Mouse (Mus musculus) embryonic facial prominence, embryonic 13.5 days (tissue): ENCODE results near the gene Habp4. TPM values are rescaled to one million over a fixed set of nuclear protein-coding genes. Genes with fewer than 3 reads are reported as not detected.

ENCODE experiments used
- ATAC-seq: fragments of 200-750 bp; cut with Nextera tagmentation; 2 replicates; pipeline ENCODE4 v1.8.0; 2017; ENCODE audit warnings: low read depth; ENCODE audit not compliant: insufficient number of reproducible peaks, insufficient read depth, low FRiP score, low TSS enrichment
- H3K27ac ChIP-seq: fragments of 300-500 bp; sonication (generic); 2 replicates; pipeline ENCODE4 v1.5.1; 2015; ENCODE audit warnings: moderate library complexity, mild to moderate bottlenecking, inconsistent platforms
- H3K27me3 ChIP-seq: fragments of 300-500 bp; sonication (generic); 2 replicates; pipeline ENCODE4 v1.6.1; 2015; ENCODE audit warnings: mild to moderate bottlenecking, inconsistent platforms
- H3K36me3 ChIP-seq: fragments of 300-500 bp; sonication (generic); 2 replicates; pipeline ENCODE4 v1.6.1; 2015; ENCODE audit warnings: mild to moderate bottlenecking, inconsistent platforms
- H3K4me1 ChIP-seq: fragments of 300-500 bp; sonication (generic); 2 replicates; pipeline ENCODE4 v1.6.1; 2015; ENCODE audit warnings: inconsistent platforms
- H3K4me2 ChIP-seq: fragments of 300-500 bp; sonication (generic); 2 replicates; pipeline ENCODE4 v1.6.1; 2015; ENCODE audit warnings: moderate library complexity, mild to moderate bottlenecking, inconsistent platforms
- H3K4me3 ChIP-seq: fragments of 300-500 bp; sonication (generic); 2 replicates; pipeline ENCODE4 v1.5.1; 2015; ENCODE audit warnings: mild to moderate bottlenecking, inconsistent platforms
- H3K9ac ChIP-seq: fragments of 300-500 bp; sonication (generic); 2 replicates; pipeline ENCODE4 v1.6.1; 2015; ENCODE audit warnings: mild to moderate bottlenecking, inconsistent platforms
- H3K9me3 ChIP-seq: fragments of 300-500 bp; sonication (generic); 2 replicates; pipeline ENCODE4 v1.6.1; 2016; ENCODE audit warnings: inconsistent platforms
- WGBS: fragments of 180-500 bp; shearing (Covaris S2); methylation state at CpG from one replicate; pipeline ENCODE4 v1.1.7; 2015; ENCODE audit warnings: mixed read lengths; 5-methylcytosine and 5-hydroxymethylcytosine counted together
- polyA plus RNA-seq: library from polyadenylated mRNA; unstranded; fragments of >200 nt; fragmentation: Nextera tagmentation; extraction: Ambion mirVana; gene quantifications from 2 replicates; pipeline ENCODE4 v1.2.1, GENCODE M21; 2015

Gene Habp4
- polyA plus RNA-seq, 1 experiment from 2014 or later = 25.2 TPM

DNA sequence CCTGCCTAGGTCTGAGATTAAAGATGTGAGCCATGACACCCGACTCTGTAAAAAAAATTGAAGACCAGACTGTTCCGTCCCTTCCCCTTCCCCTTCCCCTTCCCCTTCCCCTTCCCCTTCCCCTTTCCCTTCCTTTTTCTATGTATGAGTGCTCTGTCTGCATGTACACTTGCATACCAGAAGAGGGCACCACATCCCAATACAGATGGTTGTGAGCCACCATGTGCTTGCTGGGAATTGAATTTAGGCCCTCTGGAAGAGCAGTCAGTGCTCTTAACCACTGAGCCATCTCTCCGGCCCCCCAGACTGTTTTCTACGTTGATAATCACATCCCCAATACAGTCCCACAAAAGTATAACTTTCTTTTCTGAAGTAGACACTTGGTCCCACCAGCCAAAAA lies 18.7 kb downstream of the Habp4 start:
- H3K27me3 ChIP-seq = no peaks in the 10 kb centered on the region
- WGBS = 91% methylated on average over 4 of the region's 4 CpGs
- no peaks in the 10 kb centered on the region for H3K4me1 ChIP-seq
- no peak for ATAC-seq
- H3K36me3 ChIP-seq = peaks cover 60% of the 10 kb centered on the region
- H3K4me2 ChIP-seq = no peak overlapping the region
- no peaks in the 10 kb centered on the region for H3K9me3 ChIP-seq
- no peak overlapping the region for H3K27ac ChIP-seq
- no peak overlapping the region for H3K4me3 ChIP-seq
- no peak overlapping the region for H3K9ac ChIP-seq

- Histone ChIP-seq H3K9ac (no peak overlapping the region), H3K9me3 (no peaks in the 10 kb centered on the region), H3K4me3 (no peak overlapping the region), H3K4me2 (no peak overlapping the region), H3K4me1 (no peaks in the 10 kb centered on the region), H3K27me3 (no peaks in the 10 kb centered on the region), H3K27ac (no peak overlapping the region), H3K36me3 (peaks cover 63% of the 10 kb centered on the region)
- ATAC-seq = no peak
- 84% methylated on average over 3 of the region's 3 CpGs for WGBS
Measured at GRCm38 (mm10) chr13:64180888-64181287, 19.3 kb downstream of the Habp4 start.

- no peak overlapping the region for H3K4me3 ChIP-seq
- no peaks in the 10 kb centered on the region for H3K9me3 ChIP-seq
- H3K27me3 ChIP-seq = no peaks in the 10 kb centered on the region
- ATAC-seq = no peak
- peaks cover 64% of the 10 kb centered on the region for H3K36me3 ChIP-seq
- no peak overlapping the region for H3K9ac ChIP-seq
- 75% methylated on average over 2 of the region's 2 CpGs for WGBS
- H3K27ac ChIP-seq = no peak overlapping the region
- H3K4me1 ChIP-seq = no peaks in the 10 kb centered on the region
- H3K4me2 ChIP-seq = no peak overlapping the region
Measured at GRCm38 (mm10) chr13:64182091-64182490, 20.5 kb downstream of the Habp4 start.

DNA sequence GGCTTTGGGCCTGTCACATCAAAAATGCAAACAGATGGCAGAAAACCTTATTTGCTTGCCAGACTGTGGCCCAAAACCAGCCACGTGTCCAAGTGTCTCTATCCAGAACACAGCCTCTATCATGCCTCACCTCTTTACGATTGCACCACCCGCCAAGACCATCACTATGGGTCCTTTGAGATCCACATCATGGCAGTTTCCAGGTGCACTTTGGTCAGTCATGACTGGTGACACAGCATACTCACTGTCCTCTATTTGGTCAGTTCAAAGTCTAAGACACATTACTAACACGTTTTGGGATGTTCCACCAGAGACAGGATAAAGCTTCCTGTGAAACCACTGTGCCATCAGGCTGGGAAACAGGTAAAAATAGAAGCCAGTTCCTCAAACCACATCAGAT lies 22.0 kb downstream of the Habp4 start:
- Histone ChIP-seq H3K9ac (no peak overlapping the region), H3K36me3 (peaks cover 56% of the 10 kb centered on the region)

DNA sequence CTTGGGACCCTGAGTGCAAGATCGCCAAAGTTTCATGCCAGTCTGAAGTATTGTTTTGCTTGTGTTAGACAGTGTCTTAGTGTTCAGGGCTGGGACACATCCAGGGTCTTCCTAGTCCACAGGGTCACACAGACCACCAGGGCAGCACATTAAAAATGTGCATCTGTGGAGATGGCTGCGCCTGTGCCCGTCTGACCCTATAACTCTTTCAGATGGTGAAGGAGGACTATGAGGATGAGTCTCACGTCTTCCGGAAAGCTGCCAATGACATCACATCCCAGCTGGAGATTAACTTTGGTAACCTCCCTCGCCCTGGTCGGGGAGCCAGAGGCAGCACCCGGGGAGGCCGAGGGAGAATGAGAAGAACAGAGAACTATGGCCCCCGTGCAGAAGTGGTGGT lies 22.7 kb downstream of the Habp4 start:
- ATAC-seq = no peak
- H3K36me3 ChIP-seq = peaks cover 62% of the 10 kb centered on the region
- 80% methylated on average over 10 of the region's 10 CpGs for whole genome bisulfite sequencing

More for the DNA sequence above, 22.0 kb downstream of the Habp4 start:
- Histone ChIP-seq H3K4me3 (no peak overlapping the region), H3K27me3 (no peaks in the 10 kb centered on the region), H3K27ac (no peak overlapping the region), H3K9me3 (no peaks in the 10 kb centered on the region), H3K4me2 (no peak overlapping the region), H3K4me1 (no peaks in the 10 kb centered on the region)
- WGBS = 80% methylated on average over 4 of the region's 4 CpGs
- no peak for ATAC-seq

GRCm38 (mm10) chr13:64185176-64185575 lies 23.6 kb downstream of the Habp4 start:
- Histone ChIP-seq H3K27me3 (no peaks in the 10 kb centered on the region), H3K4me3 (no peak overlapping the region), H3K36me3 (peaks cover 66% of the 10 kb centered on the region), H3K9ac (no peak overlapping the region), H3K4me1 (no peaks in the 10 kb centered on the region), H3K4me2 (no peak overlapping the region), H3K9me3 (no peaks in the 10 kb centered on the region), H3K27ac (no peak overlapping the region)
- 78% methylated on average over 7 of the region's 7 CpGs for WGBS
- no peak for ATAC-seq

More for the DNA sequence above, 22.7 kb downstream of the Habp4 start:
- Histone ChIP-seq H3K4me3 (no peak overlapping the region), H3K4me1 (no peaks in the 10 kb centered on the region), H3K4me2 (no peak overlapping the region), H3K9ac (no peak overlapping the region), H3K9me3 (no peaks in the 10 kb centered on the region), H3K27ac (no peak overlapping the region), H3K27me3 (no peaks in the 10 kb centered on the region)

DNA sequence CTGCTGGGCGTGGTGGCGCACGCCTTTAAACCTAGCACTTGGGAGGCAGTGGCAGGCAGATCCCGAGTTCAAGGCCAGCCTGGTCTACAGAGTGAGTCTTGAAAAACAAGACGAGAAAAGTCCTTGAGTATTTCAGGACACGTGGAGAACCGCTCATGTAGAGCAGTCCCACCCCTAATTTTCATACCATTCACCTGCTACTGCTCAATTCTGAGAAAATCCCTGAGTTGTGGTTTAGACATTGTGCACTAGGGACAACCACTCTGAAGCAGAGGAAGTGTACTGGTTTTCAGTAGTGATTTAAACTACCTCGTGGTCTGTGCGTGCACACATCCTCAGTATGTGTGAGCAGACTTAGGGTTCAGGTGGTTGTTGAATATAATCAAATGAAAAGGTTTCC lies 24.0 kb downstream of the Habp4 start:
- WGBS = 90% methylated on average over 9 of the region's 9 CpGs
- Histone ChIP-seq H3K4me2 (no peak overlapping the region), H3K27me3 (no peaks in the 10 kb centered on the region), H3K4me3 (no peak overlapping the region), H3K27ac (no peak overlapping the region), H3K9ac (no peak overlapping the region), H3K4me1 (no peaks in the 10 kb centered on the region), H3K9me3 (no peaks in the 10 kb centered on the region), H3K36me3 (peaks cover 66% of the 10 kb centered on the region)
- no peak for ATAC-seq

DNA sequence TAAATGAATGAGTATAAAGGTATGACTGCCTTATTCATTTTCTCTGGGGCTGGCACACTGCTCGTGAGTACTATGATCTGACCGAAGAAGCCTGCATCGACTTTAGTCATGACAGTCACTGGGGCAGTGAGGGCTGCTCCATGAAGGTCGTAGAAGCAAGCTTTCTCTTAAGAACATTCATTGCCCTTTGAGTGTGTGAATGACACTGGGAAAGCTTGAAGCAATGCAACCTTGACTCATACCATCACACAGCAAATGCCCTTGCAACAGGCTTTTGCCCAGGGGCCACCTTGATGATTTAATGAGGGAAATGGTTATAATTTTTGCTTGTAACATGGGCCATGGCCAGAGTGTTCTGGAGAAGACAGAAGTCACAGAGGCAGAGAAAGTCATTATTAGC lies 24.9 kb downstream of the Habp4 start:
- no peak for ATAC-seq
- no peak overlapping the region for H3K4me3 ChIP-seq
- no peaks in the 10 kb centered on the region for H3K27me3 ChIP-seq
- H3K4me2 ChIP-seq = no peak overlapping the region
- H3K4me1 ChIP-seq = no peaks in the 10 kb centered on the region
- no peaks in the 10 kb centered on the region for H3K9me3 ChIP-seq
- peaks cover 59% of the 10 kb centered on the region for H3K36me3 ChIP-seq
- 94% methylated on average over 4 of the region's 4 CpGs for WGBS
- no peak overlapping the region for H3K9ac ChIP-seq
- H3K27ac ChIP-seq = no peak overlapping the region

DNA sequence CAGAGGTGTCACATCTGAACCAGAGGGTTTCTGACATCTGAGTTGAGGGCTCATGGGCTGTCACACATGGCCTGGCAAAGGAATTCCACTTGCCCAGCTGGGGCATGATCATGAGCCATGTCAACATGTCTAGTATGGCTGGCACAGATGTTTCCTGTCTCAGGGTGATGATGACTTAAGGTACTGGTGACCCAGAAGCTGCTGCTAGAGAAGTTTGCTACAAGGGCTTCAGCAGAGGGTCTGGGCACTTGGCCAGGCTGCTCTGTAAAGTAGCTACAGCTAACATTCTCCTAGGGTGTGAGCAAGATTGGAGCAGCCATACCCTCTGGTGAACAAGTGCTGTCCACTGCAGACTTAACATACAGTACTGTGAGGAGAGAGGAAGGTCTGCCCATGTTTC lies 25.4 kb downstream of the Habp4 start:
- H3K9ac ChIP-seq = no peak overlapping the region
- H3K4me1 ChIP-seq = no peaks in the 10 kb centered on the region
- H3K27me3 ChIP-seq = no peaks in the 10 kb centered on the region
- peaks cover 54% of the 10 kb centered on the region for H3K36me3 ChIP-seq
- no peaks in the 10 kb centered on the region for H3K9me3 ChIP-seq
- H3K4me3 ChIP-seq = no peak overlapping the region
- H3K4me2 ChIP-seq = no peak overlapping the region
- ATAC-seq = no peak
- no peak overlapping the region for H3K27ac ChIP-seq

- no peak overlapping the region for H3K27ac ChIP-seq
- H3K27me3 ChIP-seq = no peaks in the 10 kb centered on the region
- no peaks in the 10 kb centered on the region for H3K4me1 ChIP-seq
- ATAC-seq = no peak
- H3K4me2 ChIP-seq = no peak overlapping the region
- H3K4me3 ChIP-seq = no peak overlapping the region
- WGBS = 93% methylated on average over 6 of the region's 6 CpGs
- peaks cover 39% of the 10 kb centered on the region for H3K36me3 ChIP-seq
- no peak overlapping the region for H3K9ac ChIP-seq
- H3K9me3 ChIP-seq = no peaks in the 10 kb centered on the region
Measured at GRCm38 (mm10) chr13:64197899-64198298, 36.3 kb downstream of the Habp4 start.

DNA sequence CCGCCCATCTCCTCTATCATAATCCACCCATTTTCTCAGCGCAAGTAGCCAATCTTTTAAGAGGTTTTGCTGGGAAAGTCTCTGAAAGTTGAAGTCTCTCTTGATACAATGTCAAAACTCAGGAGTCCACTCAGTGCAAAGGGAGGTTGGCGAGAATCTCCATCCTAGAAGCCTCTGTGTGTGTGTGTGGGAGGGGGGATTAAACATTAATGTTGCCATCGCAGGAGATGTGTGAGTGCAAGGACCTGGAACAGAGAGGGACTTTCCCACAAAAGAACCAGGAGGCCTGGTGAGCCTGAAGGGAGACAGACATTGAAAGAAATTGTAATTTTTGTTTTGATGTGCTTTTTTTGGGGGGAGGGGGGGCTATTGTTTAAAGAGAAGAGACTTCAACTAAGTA lies 36.7 kb downstream of the Habp4 start:
- Histone ChIP-seq H3K27ac (no peak overlapping the region), H3K9me3 (no peaks in the 10 kb centered on the region), H3K9ac (no peak overlapping the region), H3K4me2 (no peak overlapping the region), H3K36me3 (peaks cover 39% of the 10 kb centered on the region), H3K4me1 (no peaks in the 10 kb centered on the region), H3K4me3 (no peak overlapping the region), H3K27me3 (no peaks in the 10 kb centered on the region)
- 95% methylated on average over 4 of the region's 4 CpGs for WGBS
- no peak for ATAC-seq

- 99% methylated on average over 4 of the region's 4 CpGs for WGBS
- H3K4me1 ChIP-seq = no peaks in the 10 kb centered on the region
- no peak overlapping the region for H3K4me3 ChIP-seq
- no peak overlapping the region for H3K27ac ChIP-seq
- no peaks in the 10 kb centered on the region for H3K27me3 ChIP-seq
- H3K4me2 ChIP-seq = no peak overlapping the region
- ATAC-seq = no peak
- H3K9me3 ChIP-seq = no peaks in the 10 kb centered on the region
- no peak overlapping the region for H3K9ac ChIP-seq
- peaks cover 34% of the 10 kb centered on the region for H3K36me3 ChIP-seq
Measured at GRCm38 (mm10) chr13:64200911-64201310, 39.3 kb downstream of the Habp4 start.

DNA sequence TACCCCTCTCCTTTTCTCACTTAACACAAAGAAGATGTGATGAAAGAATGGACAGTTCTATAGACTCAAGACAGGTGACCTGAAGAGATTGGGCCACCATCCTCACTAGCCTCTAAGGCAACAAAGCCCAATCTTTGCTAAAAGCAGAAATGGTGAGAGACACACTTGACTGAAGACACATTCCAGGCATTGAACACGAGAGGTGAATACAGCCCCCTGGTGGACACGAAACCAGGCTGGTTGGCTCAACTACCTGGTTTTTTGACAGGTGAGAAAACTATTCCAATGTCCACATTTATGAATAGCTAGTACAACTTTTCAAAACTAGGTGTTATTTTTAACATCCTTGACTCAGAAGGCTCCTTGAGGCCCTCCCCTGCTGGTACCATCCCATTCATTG lies 43.1 kb downstream of the Habp4 start:
- no peak for ATAC-seq
- H3K9ac ChIP-seq = no peak overlapping the region
- H3K27ac ChIP-seq = no peak overlapping the region
- H3K27me3 ChIP-seq = no peaks in the 10 kb centered on the region
- WGBS = 79% methylated on average over 2 of the region's 2 CpGs
- H3K9me3 ChIP-seq = no peaks in the 10 kb centered on the region
- no peak overlapping the region for H3K4me3 ChIP-seq
- H3K4me1 ChIP-seq = no peaks in the 10 kb centered on the region
- peaks cover 22% of the 10 kb centered on the region for H3K36me3 ChIP-seq
- H3K4me2 ChIP-seq = no peak overlapping the region
